Mouse (Mus musculus): ENCODE data around the gene Ptov1. TPM values are rescaled to one million over a fixed set of nuclear protein-coding genes. Genes with fewer than 3 reads are reported as not detected.

The Ptov1 gene
- polyA plus RNA-seq, 1 experiment from 2014 or later, result 454 TPM

- no peak overlapping the region for H3K9ac ChIP-seq (ENCODE audit: low read length)
- 57% methylated on average over 22 of the region's 22 CpGs for WGBS
- H3K36me3 ChIP-seq (ENCODE audit: control insufficient read depth, insufficient read depth, low read length), result peaks cover 20% of the 10 kb centered on the region
- no peaks in the 10 kb centered on the region for H3K27me3 ChIP-seq (ENCODE audit: control insufficient read depth, insufficient read depth, low read length)
- no peak overlapping the region for H3K4me2 ChIP-seq (ENCODE audit: low read depth, low read length, severe bottlenecking)
- H3K4me3 ChIP-seq (ENCODE audit: low read depth, low read length), result no peak overlapping the region
- DNase-seq (ENCODE audit: low spot score) (peak; percentile 91), ATAC-seq (replicated peaks; ENCODE audit: low FRiP score) (peak; percentile 25; the same call in 1 of the 2 replicates)
- peaks cover 8% of the 10 kb centered on the region; the same call in 1 of the 2 replicates for H3K4me1 ChIP-seq (replicated peaks; ENCODE audit: control insufficient read depth, insufficient read depth, low read length)
- no peaks in the 10 kb centered on the region for H3K9me3 ChIP-seq (ENCODE audit: control insufficient read depth, low read length)
- H3K27ac ChIP-seq (ENCODE audit: low read depth, low read length), result peak overlapping the region; percentile 32; the same call in 1 of the 2 replicates
Observed at GRCm38 (mm10) chr7:44860576-44861428, 8.8 kb downstream of the Ptov1 start.

DNA sequence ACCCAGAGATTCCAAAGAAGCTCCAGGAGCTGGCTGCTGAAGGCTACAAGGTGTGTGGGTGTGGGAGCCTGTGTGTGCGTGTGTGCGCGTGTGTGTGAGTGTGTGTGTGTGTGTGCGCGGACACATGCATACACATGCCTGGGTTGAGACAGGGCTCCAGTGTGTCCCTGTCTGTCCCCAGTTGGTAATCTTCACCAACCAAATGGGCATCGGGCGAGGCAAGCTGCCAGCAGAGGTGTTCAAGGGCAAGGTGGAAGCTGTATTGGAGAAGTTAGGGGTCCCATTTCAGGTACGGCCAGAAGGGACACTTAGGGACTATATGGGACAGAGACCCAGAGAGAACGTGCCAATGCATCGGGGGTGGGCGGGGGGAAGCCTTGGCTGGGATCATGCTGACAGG is 9.7 kb downstream of the Ptov1 start:
- ATAC-seq (replicated peaks; ENCODE audit: low FRiP score) (no peak), DNase-seq (ENCODE audit: low spot score) (no peak)
- H3K36me3 ChIP-seq (ENCODE audit: control insufficient read depth, insufficient read depth, low read length), result peaks cover 20% of the 10 kb centered on the region
- H3K9me3 ChIP-seq (ENCODE audit: control insufficient read depth, low read length), result no peaks in the 10 kb centered on the region
- no peak overlapping the region for H3K4me2 ChIP-seq (ENCODE audit: low read depth, low read length, severe bottlenecking)
- no peak overlapping the region for H3K27ac ChIP-seq (ENCODE audit: low read depth, low read length)
- H3K27me3 ChIP-seq (ENCODE audit: control insufficient read depth, insufficient read depth, low read length), result no peaks in the 10 kb centered on the region
- H3K9ac ChIP-seq (ENCODE audit: low read length), result no peak overlapping the region
- H3K4me3 ChIP-seq (ENCODE audit: low read depth, low read length), result no peak overlapping the region
- 92% methylated on average over 11 of the region's 11 CpGs for WGBS
- H3K4me1 ChIP-seq (replicated peaks; ENCODE audit: control insufficient read depth, insufficient read depth, low read length), result peaks cover 11% of the 10 kb centered on the region

GRCm38 (mm10) chr7:44857905-44858304 is 11.7 kb downstream of the Ptov1 start:
- Histone ChIP-seq H3K36me3 (ENCODE audit: control insufficient read depth, insufficient read depth, low read length) (peaks cover under 1% of the 10 kb centered on the region; the same call in 1 of the 2 replicates), H3K27me3 (ENCODE audit: control insufficient read depth, insufficient read depth, low read length) (no peaks in the 10 kb centered on the region), H3K4me3 (ENCODE audit: low read depth, low read length) (peak overlapping the region; percentile 50), H3K9me3 (ENCODE audit: control insufficient read depth, low read length) (no peaks in the 10 kb centered on the region), H3K27ac (ENCODE audit: low read depth, low read length) (no peak overlapping the region), H3K4me1 (replicated peaks; ENCODE audit: control insufficient read depth, insufficient read depth, low read length) (peaks cover 21% of the 10 kb centered on the region), H3K9ac (ENCODE audit: low read length) (peak overlapping the region; percentile 67), H3K4me2 (ENCODE audit: low read depth, low read length, severe bottlenecking) (peak overlapping the region; percentile 93)
- DNase-seq (ENCODE audit: low spot score), result no peak
- no peak for ATAC-seq (replicated peaks; ENCODE audit: low FRiP score)
- WGBS, result 30% methylated on average over 8 of the region's 8 CpGs

GRCm38 (mm10) chr7:44857042-44857552 is 12.5 kb downstream of the Ptov1 start, which contains the start of gene Pnkp:
Pnkp (plus strand) TSS chr7:44857139.
- Histone ChIP-seq H3K27me3 (ENCODE audit: control insufficient read depth, insufficient read depth, low read length) (no peaks in the 10 kb centered on the region), H3K4me1 (replicated peaks; ENCODE audit: control insufficient read depth, insufficient read depth, low read length) (peaks cover 21% of the 10 kb centered on the region), H3K4me2 (ENCODE audit: low read depth, low read length, severe bottlenecking) (peak within 1 kb of the TSS; percentile 93), H3K4me3 (ENCODE audit: low read depth, low read length) (peak within 1 kb of the TSS; percentile 50), H3K9ac (ENCODE audit: low read length) (peak within 1 kb of the TSS; percentile 67), H3K9me3 (ENCODE audit: control insufficient read depth, low read length) (no peaks in the 10 kb centered on the region), H3K36me3 (ENCODE audit: control insufficient read depth, insufficient read depth, low read length) (no peaks in the 10 kb centered on the region), H3K27ac (ENCODE audit: low read depth, low read length) (peak within 1 kb of the TSS; percentile 65)
- WGBS, result under 1% methylated on average over 32 of the region's 32 CpGs
- ATAC-seq (replicated peaks; ENCODE audit: low FRiP score) (peak; percentile 51), DNase-seq (ENCODE audit: low spot score) (peak; percentile 91)

GRCm38 (mm10) chr7:44856265-44856916 is 13.2 kb downstream of the Ptov1 start:
- Histone ChIP-seq H3K9me3 (ENCODE audit: control insufficient read depth, low read length) (no peaks in the 10 kb centered on the region), H3K36me3 (ENCODE audit: control insufficient read depth, insufficient read depth, low read length) (no peaks in the 10 kb centered on the region), H3K9ac (ENCODE audit: low read length) (peak overlapping the region; percentile 67; the same call in 1 of the 2 replicates), H3K4me1 (replicated peaks; ENCODE audit: control insufficient read depth, insufficient read depth, low read length) (peaks cover 21% of the 10 kb centered on the region), H3K4me2 (ENCODE audit: low read depth, low read length, severe bottlenecking) (peak overlapping the region; percentile 93), H3K4me3 (ENCODE audit: low read depth, low read length) (peak overlapping the region; percentile 50), H3K27ac (ENCODE audit: low read depth, low read length) (peak overlapping the region; percentile 65; the same call in 1 of the 2 replicates), H3K27me3 (ENCODE audit: control insufficient read depth, insufficient read depth, low read length) (no peaks in the 10 kb centered on the region)
- ATAC-seq (replicated peaks; ENCODE audit: low FRiP score), result no peak
- WGBS, result 65% methylated on average over 9 of the region's 9 CpGs
- no peak for DNase-seq (ENCODE audit: low spot score)

- peaks cover 28% of the 10 kb centered on the region for H3K4me1 ChIP-seq (replicated peaks; ENCODE audit: control insufficient read depth, insufficient read depth, low read length)
- H3K4me2 ChIP-seq (ENCODE audit: low read depth, low read length, severe bottlenecking), result peak overlapping the region; percentile 94
- no peak for DNase-seq (ENCODE audit: low spot score)
- no peak for ATAC-seq (replicated peaks; ENCODE audit: low FRiP score)
- peak overlapping the region; percentile 70 for H3K9ac ChIP-seq (ENCODE audit: low read length)
- H3K27me3 ChIP-seq (ENCODE audit: control insufficient read depth, insufficient read depth, low read length), result no peaks in the 10 kb centered on the region
- H3K27ac ChIP-seq (ENCODE audit: low read depth, low read length), result peak overlapping the region; percentile 86
- H3K9me3 ChIP-seq (ENCODE audit: control insufficient read depth, low read length), result no peaks in the 10 kb centered on the region
- no peaks in the 10 kb centered on the region for H3K36me3 ChIP-seq (ENCODE audit: control insufficient read depth, insufficient read depth, low read length)
- 39% methylated on average over 10 of the region's 10 CpGs for WGBS
- H3K4me3 ChIP-seq (ENCODE audit: low read depth, low read length), result peak overlapping the region; percentile 44
Observed at GRCm38 (mm10) chr7:44855036-44855435, 14.6 kb downstream of the Ptov1 start.

GRCm38 (mm10) chr7:44854356-44855031 is 15.1 kb downstream of the Ptov1 start:
- DNase-seq (ENCODE audit: low spot score) (peak; percentile 86), ATAC-seq (replicated peaks; ENCODE audit: low FRiP score) (peak; percentile 14; the same call in 1 of the 2 replicates)
- Histone ChIP-seq H3K9me3 (ENCODE audit: control insufficient read depth, low read length) (no peaks in the 10 kb centered on the region), H3K4me1 (replicated peaks; ENCODE audit: control insufficient read depth, insufficient read depth, low read length) (peaks cover 28% of the 10 kb centered on the region), H3K4me2 (ENCODE audit: low read depth, low read length, severe bottlenecking) (peak overlapping the region; percentile 94), H3K4me3 (ENCODE audit: low read depth, low read length) (peak overlapping the region; percentile 44), H3K27me3 (ENCODE audit: control insufficient read depth, insufficient read depth, low read length) (no peaks in the 10 kb centered on the region), H3K36me3 (ENCODE audit: control insufficient read depth, insufficient read depth, low read length) (no peaks in the 10 kb centered on the region), H3K27ac (ENCODE audit: low read depth, low read length) (peak overlapping the region; percentile 86), H3K9ac (ENCODE audit: low read length) (peak overlapping the region; percentile 70)
- WGBS, result 3% methylated on average over 45 of the region's 45 CpGs
